Comparison of ENCODE assay signal across 17 mouse cellular contexts in the genomic region with DNA sequence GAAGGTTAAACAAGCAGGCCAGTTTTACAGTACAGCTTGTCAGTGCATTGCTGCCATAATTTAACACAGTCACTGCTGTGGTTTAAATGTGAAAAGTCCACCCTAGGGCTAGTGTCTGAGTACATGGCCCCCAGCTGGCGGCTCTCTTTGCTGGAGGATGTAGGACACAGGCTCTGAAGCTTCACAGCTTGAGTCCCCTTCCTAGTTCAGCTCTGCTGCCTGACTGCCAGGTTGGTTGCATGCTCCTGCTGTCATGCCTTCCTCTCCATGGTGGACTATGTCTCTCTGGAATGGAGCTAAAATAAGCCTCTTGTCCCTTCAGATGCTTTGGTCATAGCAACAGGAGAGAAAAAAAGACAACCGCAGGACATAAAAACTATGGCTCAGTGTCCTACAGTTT. TPM values are rescaled to one million over a fixed set of nuclear protein-coding genes. Genes with fewer than 3 reads are reported as not detected.
DNase-seq lines count a peak whose midpoint lies in the region; ATAC-seq and TF ChIP-seq lines count a peak whose summit lies in the region.
"Had no signal": no experiment of that assay in that cellular context is flagged by ENCODE, and none has a peak within 500 bp of the region (broad histone marks: within the 10 kb centered on the region; RNA-seq: fewer than 3 reads in every experiment).

No protein-coding gene starts in this region.

- WGBS in heart, embryonic 15.5 days, result 48% methylated on average over 2 of the region's 2 CpGs
- 58% methylated on average over 2 of the region's 2 CpGs for WGBS in heart, embryonic 12.5 days
- WGBS in midbrain, postnatal 0 days, result 44% methylated on average over 2 of the region's 2 CpGs
- WGBS in midbrain, embryonic 14.5 days, result 43% methylated on average over 2 of the region's 2 CpGs

- no peaks in the 10 kb centered on the region for H3K36me3 ChIP-seq in heart, embryonic 15.5 days
- no peaks in the 10 kb centered on the region for H3K36me3 ChIP-seq in heart, embryonic 12.5 days
- H3K36me3 ChIP-seq in midbrain, postnatal 0 days (ENCODE audit: insufficient read depth, low read length), result no peaks in the 10 kb centered on the region
- no peaks in the 10 kb centered on the region for H3K36me3 ChIP-seq in midbrain, embryonic 14.5 days (ENCODE audit: control insufficient read depth, insufficient read depth, low read length)
- H3K36me3 ChIP-seq: embryonic facial prominence, embryonic 15.5 days; intestine, embryonic 15.5 days; limb, embryonic 12.5 days had no signal

- H3K4me3 ChIP-seq in heart, embryonic 15.5 days, result no peak overlapping the region
- H3K4me3 ChIP-seq in heart, embryonic 12.5 days, result no peak overlapping the region
- H3K4me3 ChIP-seq in midbrain, postnatal 0 days (ENCODE audit: low read depth, low read length), result no peak overlapping the region
- H3K4me3 ChIP-seq in midbrain, embryonic 14.5 days (replicated peaks; ENCODE audit: low read depth, low read length), result no peak overlapping the region
- H3K4me3 ChIP-seq: embryonic facial prominence, embryonic 15.5 days; intestine, embryonic 15.5 days; limb, embryonic 12.5 days had no signal

- no peak overlapping the region for H3K9ac ChIP-seq in heart, embryonic 15.5 days
- no peak overlapping the region for H3K9ac ChIP-seq in heart, embryonic 12.5 days
- no peak overlapping the region for H3K9ac ChIP-seq in midbrain, postnatal 0 days (replicated peaks; ENCODE audit: low read length, poor library complexity, severe bottlenecking)
- H3K9ac ChIP-seq in midbrain, embryonic 14.5 days (replicated peaks; ENCODE audit: low read length), result no peak overlapping the region
- H3K9ac ChIP-seq: embryonic facial prominence, embryonic 15.5 days; intestine, embryonic 15.5 days; limb, embryonic 12.5 days; liver, embryonic 14.5 days had no signal

- H3K4me2 ChIP-seq in heart, embryonic 15.5 days, result no peak overlapping the region
- H3K4me2 ChIP-seq in heart, embryonic 12.5 days, result no peak overlapping the region
- H3K4me2 ChIP-seq in midbrain, postnatal 0 days (ENCODE audit: low read depth, low read length, poor library complexity, severe bottlenecking), result no peak overlapping the region
- no peak overlapping the region for H3K4me2 ChIP-seq in midbrain, embryonic 14.5 days (ENCODE audit: low read length)
- H3K4me2 ChIP-seq: embryonic facial prominence, embryonic 15.5 days; intestine, embryonic 15.5 days; limb, embryonic 12.5 days had no signal

- peaks cover 8% of the 10 kb centered on the region for H3K4me1 ChIP-seq in heart, embryonic 15.5 days (replicated peaks)
- peaks cover 12% of the 10 kb centered on the region for H3K4me1 ChIP-seq in heart, embryonic 12.5 days (replicated peaks)
- peaks cover 13% of the 10 kb centered on the region; the same call in 1 of the 2 replicates for H3K4me1 ChIP-seq in midbrain, postnatal 0 days (ENCODE audit: insufficient read depth, low read length)
- peaks cover 26% of the 10 kb centered on the region for H3K4me1 ChIP-seq in midbrain, embryonic 14.5 days (ENCODE audit: control insufficient read depth, insufficient read depth, low read length)
- H3K4me1 ChIP-seq: embryonic facial prominence, embryonic 15.5 days; intestine, embryonic 15.5 days had no signal

- no peaks in the 10 kb centered on the region for H3K9me3 ChIP-seq in heart, embryonic 15.5 days (replicated peaks)
- H3K9me3 ChIP-seq in heart, embryonic 12.5 days (replicated peaks), result no peaks in the 10 kb centered on the region
- H3K9me3 ChIP-seq in midbrain, postnatal 0 days (ENCODE audit: low read length), result no peaks in the 10 kb centered on the region
- H3K9me3 ChIP-seq in midbrain, embryonic 14.5 days (ENCODE audit: control insufficient read depth, low read length), result no peaks in the 10 kb centered on the region
- H3K9me3 ChIP-seq: embryonic facial prominence, embryonic 15.5 days; intestine, embryonic 15.5 days; limb, embryonic 12.5 days had no signal

- H3K27me3 ChIP-seq in heart, embryonic 15.5 days, result no peaks in the 10 kb centered on the region
- no peaks in the 10 kb centered on the region for H3K27me3 ChIP-seq in heart, embryonic 12.5 days (replicated peaks)
- H3K27me3 ChIP-seq in midbrain, postnatal 0 days (ENCODE audit: insufficient read depth, low read length), result no peaks in the 10 kb centered on the region
- H3K27me3 ChIP-seq in midbrain, embryonic 14.5 days (ENCODE audit: control insufficient read depth, insufficient read depth, low read length), result no peaks in the 10 kb centered on the region
- H3K27me3 ChIP-seq: embryonic facial prominence, embryonic 15.5 days; intestine, embryonic 15.5 days; limb, embryonic 12.5 days had no signal

- no peak for ATAC-seq in heart, embryonic 15.5 days (replicated peaks; ENCODE audit: insufficient number of reproducible peaks, insufficient read depth, low FRiP score, low read depth)
- no peak for ATAC-seq in heart, embryonic 12.5 days (ENCODE audit: insufficient number of reproducible peaks, low FRiP score)
- no peak for ATAC-seq in midbrain, postnatal 0 days (ENCODE audit: low FRiP score)
- no peak for ATAC-seq in midbrain, embryonic 14.5 days (ENCODE audit: low FRiP score, low TSS enrichment)
- ATAC-seq: intestine, embryonic 15.5 days had no signal

- DNase-seq in midbrain, postnatal 0 days (ENCODE audit: low spot score), result peak; percentile 17
- no peak for DNase-seq in midbrain, embryonic 14.5 days
- DNase-seq in cerebellum, postnatal 14 days, result peak; percentile 54 to 78
- DNase-seq in lung, postnatal 4 days, result no peak
- no peak for DNase-seq in lung, postnatal 14 days
- DNase-seq in left cerebral cortex, postnatal 25 days (ENCODE audit: low spot score in 2 of 2), result no peak
- DNase-seq: adrenal gland, postnatal 14 days; embryo, embryonic 11 days; heart, postnatal 14 days; spleen, adult 18-20 months; thymus, adult 18-20 months had no signal

- intact Hi-C loops in left cerebral cortex, postnatal 25 days (cut with DNase I), result no loop called here

- TF ChIP-seq CTCF in midbrain, postnatal 0 days (IDR thresholded peaks at IDR 0.05), result no peak

- H3K27ac ChIP-seq in heart, embryonic 15.5 days, result peak overlapping the region; percentile 36
- no peak overlapping the region for H3K27ac ChIP-seq in heart, embryonic 12.5 days (ENCODE audit: poor library complexity, severe bottlenecking)
- H3K27ac ChIP-seq in midbrain, postnatal 0 days (ENCODE audit: low read depth, low read length), result no peak overlapping the region
- H3K27ac ChIP-seq in midbrain, embryonic 14.5 days (replicated peaks; ENCODE audit: low read depth, low read length), result no peak overlapping the region
- H3K27ac ChIP-seq: embryonic facial prominence, embryonic 15.5 days; intestine, embryonic 15.5 days; limb, embryonic 12.5 days; liver, embryonic 14.5 days had no signal

RNA-seq across cellular contexts. Expression of a gene that starts 46.3 kb away (rescaled TPM):
- polyA plus RNA-seq in heart, embryonic 15.5 days (2015; fragmentation: Nextera tagmentation; extraction: Ambion mirVana), result 9.0 and 10.3 TPM in 2 replicates
- polyA plus RNA-seq in heart, embryonic 12.5 days (2016; fragmentation: Nextera tagmentation; extraction: Ambion mirVana), result 11.4 and 12.1 TPM in 2 replicates
- total RNA-seq in midbrain, postnatal 0 days (2014; rRNA removed), result 36.3 and 38.1 TPM in 2 replicates
- polyA plus RNA-seq in midbrain, postnatal 0 days (2015; fragmentation: Nextera tagmentation; extraction: Ambion mirVana), result 9.2 and 11.7 TPM in 2 replicates
- 24.3 and 25.5 TPM in 2 replicates for polyA plus RNA-seq in midbrain, embryonic 14.5 days (2014; fragmentation: Nextera tagmentation; extraction: Ambion mirVana)
- 10 to 100 TPM; 34.4 to 38.2 TPM for total RNA-seq in left cerebral cortex, postnatal 25 days (2021)

Comparison
In these comparisons a context has a peak if more than half of its experiments do, and no peak if none do; other contexts are left out.
1. DNase-seq: peak in midbrain, postnatal 0 days (single experiment) and cerebellum, postnatal 14 days (2 of 2); none in midbrain, embryonic 14.5 days (single experiment), lung, postnatal 4 days (0 of 2), lung, postnatal 14 days (single experiment) and left cerebral cortex, postnatal 25 days (0 of 2).